Mouse (Mus musculus) heart, embryonic 11.5 days (tissue): ENCODE measurements at regions not wholly inside any gene's neighbourhood (a gene's known extent, or its start where the extent isn't known, plus 50 kb on each side); places are given as distances from the start of the nearest gene placed in this dataset.
"Not testable (repeated sequence)": the region's sequence is repeated elsewhere in the genome, so short reads cannot be mapped to it uniquely, and the experiment has no call there.

Source experiments
- ATAC-seq: fragments of 200-750 bp; cut with Nextera tagmentation; replicated peaks from 2 replicates; pipeline ENCODE4 v1.8.0; 2017; ENCODE audit warnings: moderate library complexity; ENCODE audit not compliant: insufficient number of reproducible peaks, low FRiP score, low TSS enrichment
- H3K27ac ChIP-seq: fragments of 300-500 bp; sonication (generic); 2 replicates; pipeline ENCODE4 v1.5.1; 2014; ENCODE audit warnings: mild to moderate bottlenecking, low read depth, low read length
- H3K27me3 ChIP-seq: fragments of 300-500 bp; sonication (generic); 2 replicates; pipeline ENCODE4 v1.6.1; 2014; ENCODE audit warnings: mild to moderate bottlenecking, low read length, mixed read lengths; ENCODE audit not compliant: control insufficient read depth, insufficient read depth
- H3K36me3 ChIP-seq: fragments of 300-500 bp; sonication (generic); 2 replicates; pipeline ENCODE4 v1.6.1; 2014; ENCODE audit warnings: mild to moderate bottlenecking, low read length, moderate library complexity, mixed read lengths; ENCODE audit not compliant: control insufficient read depth, insufficient read depth
- H3K4me1 ChIP-seq: fragments of 300-500 bp; sonication (generic); 2 replicates; pipeline ENCODE4 v1.6.1; 2014; ENCODE audit warnings: low read length; ENCODE audit not compliant: control insufficient read depth, insufficient read depth
- H3K4me2 ChIP-seq: fragments of 300-500 bp; sonication (generic); 2 replicates; pipeline ENCODE4 v1.6.1; 2014; ENCODE audit warnings: mild to moderate bottlenecking, moderate library complexity
- H3K4me3 ChIP-seq: fragments of 300-500 bp; sonication (generic); 2 replicates; pipeline ENCODE4 v1.5.1; 2014; ENCODE audit warnings: low read depth, low read length
- H3K9ac ChIP-seq: fragments of 300-500 bp; sonication (generic); 2 replicates; pipeline ENCODE4 v1.6.1; 2014; ENCODE audit warnings: mild to moderate bottlenecking, low read depth, low read length, moderate library complexity
- H3K9me3 ChIP-seq: fragments of 300-500 bp; sonication (generic); replicated peaks from 2 replicates; pipeline ENCODE4 v1.6.1; 2016; ENCODE audit warnings: low read length; ENCODE audit not compliant: control insufficient read depth
- WGBS: fragments of 180-500 bp; shearing (Covaris S2); extraction: QIAGEN DNeasy Blood & Tissue Kit; methylation state at CpG from one replicate; pipeline ENCODE4 v1.1.7; 2014; ENCODE audit not compliant: insufficient replicate concordance; 5-methylcytosine and 5-hydroxymethylcytosine counted together

GRCm38 (mm10) chr10:84308746-84309145 is 131.7 kb downstream of the Nuak1 start:
- not testable (repeated sequence) for H3K4me2 ChIP-seq, ATAC-seq, H3K27ac ChIP-seq, H3K9me3 ChIP-seq, H3K27me3 ChIP-seq, H3K36me3 ChIP-seq, H3K9ac ChIP-seq, H3K4me3 ChIP-seq, H3K4me1 ChIP-seq
- WGBS: 83% methylated on average over 17 of the region's 17 CpGs

GRCm38 (mm10) chr10:84310653-84311052 is 129.7 kb downstream of the Nuak1 start:
- WGBS: 83% methylated on average over 5 of the region's 5 CpGs
- no peak overlapping the region for H3K27ac ChIP-seq

GRCm38 (mm10) chr10:84312656-84313055 is 127.7 kb downstream of the Nuak1 start:
- no peak overlapping the region for H3K4me2 ChIP-seq
- no peaks in the 10 kb centered on the region for H3K36me3 ChIP-seq
- H3K9ac ChIP-seq: no peak overlapping the region
- no peaks in the 10 kb centered on the region for H3K4me1 ChIP-seq
- no peaks in the 10 kb centered on the region for H3K9me3 ChIP-seq
- no peak overlapping the region for H3K4me3 ChIP-seq
- no peak overlapping the region for H3K27ac ChIP-seq
- no peaks in the 10 kb centered on the region for H3K27me3 ChIP-seq
- 58% methylated on average over 7 of the region's 7 CpGs for WGBS
- ATAC-seq: no peak

More at GRCm38 (mm10) chr10:84310653-84311052, 129.7 kb downstream of the Nuak1 start:
- Histone ChIP-seq H3K9ac (no peak overlapping the region), H3K9me3 (no peaks in the 10 kb centered on the region), H3K4me2 (no peak overlapping the region), H3K4me1 (no peaks in the 10 kb centered on the region), H3K27me3 (no peaks in the 10 kb centered on the region), H3K36me3 (no peaks in the 10 kb centered on the region), H3K4me3 (no peak overlapping the region)
- ATAC-seq: no peak

- Histone ChIP-seq H3K9ac (no peak overlapping the region), H3K9me3 (no peaks in the 10 kb centered on the region), H3K36me3 (no peaks in the 10 kb centered on the region), H3K4me2 (no peak overlapping the region), H3K4me3 (no peak overlapping the region), H3K27ac (no peak overlapping the region), H3K4me1 (no peaks in the 10 kb centered on the region), H3K27me3 (no peaks in the 10 kb centered on the region)
- WGBS: 90% methylated on average over 1 of the region's 1 CpGs
- no peak for ATAC-seq
These were observed 123.5 kb downstream of the Nuak1 start for GRCm38 (mm10) chr10:84316857-84317256.

GRCm38 (mm10) chr10:84317960-84318359 is 122.4 kb downstream of the Nuak1 start:
- no peak overlapping the region for H3K27ac ChIP-seq
- no peaks in the 10 kb centered on the region for H3K36me3 ChIP-seq
- H3K9ac ChIP-seq: no peak overlapping the region
- H3K9me3 ChIP-seq: no peaks in the 10 kb centered on the region
- H3K4me3 ChIP-seq: no peak overlapping the region
- 46% methylated on average over 5 of the region's 5 CpGs for WGBS
- ATAC-seq: no peak
- no peak overlapping the region for H3K4me2 ChIP-seq
- H3K4me1 ChIP-seq: no peaks in the 10 kb centered on the region
- no peaks in the 10 kb centered on the region for H3K27me3 ChIP-seq
